Comparison of ENCODE assay signal across 33 mouse cellular contexts in the genomic region with DNA sequence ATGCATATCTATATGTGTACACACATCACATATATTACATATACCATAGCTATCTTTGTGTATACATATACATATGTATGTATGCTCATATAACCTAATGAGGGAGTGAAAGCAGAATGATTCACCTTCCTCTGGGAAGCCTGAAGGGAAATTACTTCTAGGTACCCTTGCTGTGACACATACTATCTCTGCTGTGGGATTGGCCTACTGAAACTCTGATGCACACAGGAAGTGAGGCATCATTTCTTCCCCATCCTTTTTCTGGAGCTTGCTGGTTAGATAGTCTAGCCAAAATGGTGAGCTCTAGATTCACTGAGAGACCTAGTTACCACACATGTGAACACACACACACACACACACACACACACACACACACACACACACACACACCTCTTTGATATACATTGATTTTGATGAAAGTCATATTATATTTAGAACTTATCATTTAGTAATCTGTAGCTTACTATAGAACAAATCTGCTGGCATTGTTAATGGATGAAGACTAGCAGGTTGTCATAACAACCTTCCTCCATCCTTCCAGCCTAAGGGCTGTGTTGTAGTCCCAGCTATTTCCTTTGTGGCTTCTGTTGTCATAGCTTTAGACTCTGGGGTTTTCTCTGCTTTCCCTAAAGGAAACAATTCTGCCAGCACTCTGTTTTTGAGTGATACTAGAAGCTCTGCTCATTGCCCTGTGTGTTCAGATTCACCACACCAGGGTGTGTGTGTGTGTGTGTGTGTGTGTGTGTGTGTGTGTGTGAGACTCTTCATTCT. TPM values are rescaled to one million over a fixed set of nuclear protein-coding genes. Genes with fewer than 3 reads are reported as not detected.
DNase-seq lines count a peak whose midpoint lies in the region; ATAC-seq and TF ChIP-seq lines count a peak whose summit lies in the region.
"Had no signal": no experiment of that assay in that cellular context is flagged by ENCODE, and none has a peak within 500 bp of the region (broad histone marks: within the 10 kb centered on the region; RNA-seq: fewer than 3 reads in every experiment).

No protein-coding gene starts in this region.

- H3K36me3 ChIP-seq in heart, adult 2 months (ENCODE audit: control insufficient read depth, insufficient read depth, low read length) = no peaks in the 10 kb centered on the region
- H3K36me3 ChIP-seq: embryonic facial prominence, embryonic 12.5 days; embryonic facial prominence, embryonic 15.5 days; forebrain, embryonic 15.5 days; G1E; heart, embryonic 10.5 days; heart, embryonic 13.5 days; hindbrain, embryonic 12.5 days; hindbrain, embryonic 15.5 days had no signal

- peak; percentile 19 for DNase-seq in heart, adult 11 months
- no peak for DNase-seq in heart, adult 2 months
- peak; percentile 59 for DNase-seq in 3T3-L1 (ENCODE audit: low read depth, low spot score)
- no peak for DNase-seq in kidney, postnatal 14 days
- no peak for DNase-seq in adrenal gland, postnatal 4 days (ENCODE audit: low spot score in 2 of 2)
- DNase-seq: adrenal gland, adult 2 months; adrenal gland, postnatal 14 days; cerebellum, adult 11-12 months; cerebellum, adult 8-10 months; cerebellum, postnatal 10 days; gastrocnemius, postnatal 10 days; heart, adult 18-20 months; heart, postnatal 14 days; heart, postnatal 4 days; kidney, adult 18-20 months had no signal

- no peak for TF ChIP-seq POLR2A in heart, adult 2 months (IDR thresholded peaks at IDR 0.05; ENCODE audit: insufficient read depth, low read depth, low read length)

- TF ChIP-seq CTCF in heart, adult 2 months (IDR thresholded peaks at IDR 0.05) = no peak

- no peak for TF ChIP-seq EP300 in heart, adult 2 months (IDR thresholded peaks at IDR 0.05; ENCODE audit: insufficient read depth, low read depth, low read length)

- H3K4me3 ChIP-seq in heart, adult 2 months = no peak overlapping the region
- H3K4me3 ChIP-seq: embryonic facial prominence, embryonic 12.5 days; embryonic facial prominence, embryonic 15.5 days; forebrain, embryonic 15.5 days; heart, embryonic 10.5 days; heart, embryonic 13.5 days; hindbrain, embryonic 12.5 days; hindbrain, embryonic 15.5 days had no signal

- no peaks in the 10 kb centered on the region for H3K79me2 ChIP-seq in heart, adult 2 months (replicated peaks; ENCODE audit: control insufficient read depth, insufficient read depth, low read length)

- intact Hi-C loops in heart, adult 2 months (cut with DNase I) = no loop called here

- no peaks in the 10 kb centered on the region for H3K27me3 ChIP-seq in heart, adult 2 months (ENCODE audit: control insufficient read depth, insufficient read depth, low read length)
- H3K27me3 ChIP-seq: CH12.LX; embryonic facial prominence, embryonic 12.5 days; embryonic facial prominence, embryonic 15.5 days; forebrain, embryonic 15.5 days; heart, embryonic 13.5 days; hindbrain, embryonic 12.5 days; hindbrain, embryonic 15.5 days; Patski had no signal

- H3K9ac ChIP-seq in heart, adult 2 months (ENCODE audit: low read depth, low read length) = no peak overlapping the region
- H3K9ac ChIP-seq: embryonic facial prominence, embryonic 12.5 days; embryonic facial prominence, embryonic 15.5 days; forebrain, embryonic 15.5 days; heart, embryonic 13.5 days; hindbrain, embryonic 12.5 days; hindbrain, embryonic 15.5 days had no signal

- no peaks in the 10 kb centered on the region for H3K4me1 ChIP-seq in heart, adult 2 months (ENCODE audit: control insufficient read depth, insufficient read depth, low read length)
- H3K4me1 ChIP-seq: embryonic facial prominence, embryonic 12.5 days; forebrain, embryonic 15.5 days; heart, embryonic 10.5 days; heart, embryonic 13.5 days; hindbrain, embryonic 12.5 days; hindbrain, embryonic 15.5 days had no signal

- peak; percentile 43 for ATAC-seq in CD4-positive, CD25-positive, alpha-beta regulatory T cell, adult 4 months
- ATAC-seq in hematopoietic stem cell, adult 5-6 weeks (replicated peaks in 1 of 2; ENCODE audit: insufficient read depth in 1 of 2, low FRiP score in 2 of 2, low TSS enrichment in 1 of 2, low read depth in 1 of 2, poor library complexity in 2 of 2, severe bottlenecking in 2 of 2) = peak; percentile 71 to 75
- ATAC-seq: forebrain, embryonic 15.5 days; intestine, embryonic 16.5 days; Patski had no signal

- H3K27ac ChIP-seq in heart, adult 2 months = no peak overlapping the region
- H3K27ac ChIP-seq: embryonic facial prominence, embryonic 12.5 days; embryonic facial prominence, embryonic 15.5 days; forebrain, embryonic 15.5 days; heart, embryonic 10.5 days; heart, embryonic 13.5 days; hindbrain, embryonic 12.5 days; hindbrain, embryonic 15.5 days had no signal

RNA-seq across cellular contexts. Expression of gene Gm11214, which starts 19.0 kb away (rescaled TPM):
- not detected for total RNA-seq in heart, adult 2 months (2021)
- polyA plus RNA-seq in heart, adult 2 months (2012; rRNA removed) = not detected in 2 replicates
- polyA plus RNA-seq in CD4-positive, CD25-positive, alpha-beta regulatory T cell, adult 4 months (2017; shearing (Covaris generic)) = under 1 TPM in 1 of 2 experiments, not detected in 1; 0.67 TPM
- not detected in 2 replicates for total RNA-seq in hematopoietic stem cell, adult 5-6 weeks (2017)
- total RNA-seq in adrenal gland, postnatal 4 days (2021) = not detected
- total RNA-seq: adrenal gland, adult 2 months; adrenal gland, postnatal 14 days; CH12.LX; G1E; gastrocnemius, adult 18-20 months; gastrocnemius, postnatal 10 days; gastrocnemius, postnatal 4 days; heart, adult 18-20 months; heart, postnatal 14 days; heart, postnatal 4 days had no signal
- polyA plus RNA-seq: adrenal gland, adult 2 months; brain, embryonic 14.5 days; embryonic facial prominence, embryonic 12.5 days; embryonic facial prominence, embryonic 15.5 days; forebrain, embryonic 11.5 days; forebrain, embryonic 15.5 days; G1E; heart, embryonic 10.5 days; heart, embryonic 13.5 days; hindbrain, embryonic 12.5 days; hindbrain, embryonic 15.5 days; intestine, embryonic 16.5 days; Patski had no signal

RNA-seq across cellular contexts. Expression of gene Tex48, which starts 21.9 kb away (rescaled TPM):
- not detected for total RNA-seq in heart, adult 2 months (2021)
- polyA plus RNA-seq in heart, adult 2 months (2012; rRNA removed) = not detected in 2 replicates
- not detected for polyA plus RNA-seq in CD4-positive, CD25-positive, alpha-beta regulatory T cell, adult 4 months (2017; shearing (Covaris generic))
- total RNA-seq in hematopoietic stem cell, adult 5-6 weeks (2017) = not detected in 2 replicates
- not detected for total RNA-seq in adrenal gland, postnatal 4 days (2021)
- total RNA-seq: adrenal gland, adult 2 months; adrenal gland, postnatal 14 days; CH12.LX; G1E; gastrocnemius, adult 18-20 months; gastrocnemius, postnatal 10 days; gastrocnemius, postnatal 4 days; heart, adult 18-20 months; heart, postnatal 14 days; heart, postnatal 4 days had no signal
- polyA plus RNA-seq: adrenal gland, adult 2 months; brain, embryonic 14.5 days; embryonic facial prominence, embryonic 12.5 days; embryonic facial prominence, embryonic 15.5 days; forebrain, embryonic 11.5 days; forebrain, embryonic 15.5 days; G1E; heart, embryonic 10.5 days; heart, embryonic 13.5 days; heart, embryonic 16.5 days; hindbrain, embryonic 12.5 days; hindbrain, embryonic 15.5 days; intestine, embryonic 16.5 days; Patski had no signal

RNA-seq across cellular contexts. Expression of gene Gm11213, which starts 39.1 kb away (rescaled TPM):
- total RNA-seq in heart, adult 2 months (2021) = not detected
- not detected in 2 replicates for polyA plus RNA-seq in heart, adult 2 months (2012; rRNA removed)
- not detected for polyA plus RNA-seq in CD4-positive, CD25-positive, alpha-beta regulatory T cell, adult 4 months (2017; shearing (Covaris generic))
- total RNA-seq in hematopoietic stem cell, adult 5-6 weeks (2017) = not detected in 2 replicates
- not detected for total RNA-seq in adrenal gland, postnatal 4 days (2021)
- total RNA-seq: adrenal gland, adult 2 months; adrenal gland, postnatal 14 days; CH12.LX; G1E; gastrocnemius, adult 18-20 months; gastrocnemius, postnatal 10 days; gastrocnemius, postnatal 4 days; heart, adult 18-20 months; heart, postnatal 14 days; heart, postnatal 4 days had no signal
- polyA plus RNA-seq: adrenal gland, adult 2 months; brain, embryonic 14.5 days; embryonic facial prominence, embryonic 12.5 days; embryonic facial prominence, embryonic 15.5 days; forebrain, embryonic 11.5 days; forebrain, embryonic 15.5 days; G1E; heart, embryonic 10.5 days; heart, embryonic 13.5 days; heart, embryonic 16.5 days; hindbrain, embryonic 12.5 days; hindbrain, embryonic 15.5 days; intestine, embryonic 16.5 days; Patski had no signal

Comparison
In these comparisons a context has a peak if more than half of its experiments do, and no peak if none do; other contexts are left out.
1. DNase-seq: peak in heart, adult 11 months (single experiment) and 3T3-L1 (single experiment); none in heart, adult 2 months (0 of 2), kidney, postnatal 14 days (single experiment) and adrenal gland, postnatal 4 days (0 of 2).